Mouse (Mus musculus) hematopoietic multipotent progenitor cell, adult 10-12 weeks (in vitro differentiated cells): ENCODE results near the gene Cbarp. TPM values are rescaled to one million over a fixed set of nuclear protein-coding genes. Genes with fewer than 3 reads are reported as not detected.

Experiments
- polyA plus RNA-seq: library from polyadenylated mRNA; stranded (reverse); fragments of >175 nt; gene quantifications from 2 replicates; pipeline ENCODE4 v1.2.3, GENCODE M21; 2012; ENCODE audit warnings: low replicate concordance

Cbarp gene
- polyA plus RNA-seq, result 25.3 and 46.2 TPM in 2 replicates

GRCm38 (mm10) chr10:80140666-80141035, at the start of gene Cbarp:
Gene Cbarp (minus strand): TSS chr10:80140835.

GRCm38 (mm10) chr10:80179068-80180051, 38.7 kb upstream of the Cbarp start, which contains the start of gene Efna2:
Gene Efna2 (plus strand): TSS chr10:80179482.

GRCm38 (mm10) chr10:80172527-80173292, 32.1 kb upstream of the Cbarp start, which contains the start of gene 1600002K03Rik:
Gene 1600002K03Rik (plus strand): TSS chr10:80172944.

GRCm38 (mm10) chr10:80165392-80166128, 24.9 kb upstream of the Cbarp start, which contains the start of gene Cirbp:
Gene Cirbp (plus strand): TSS chr10:80165985.

GRCm38 (mm10) chr10:80147719-80148601, 7.3 kb upstream of the Cbarp start, which contains the start of gene Midn:
Gene Midn (plus strand): TSS chr10:80148272.

GRCm38 (mm10) chr10:80138553-80139438, 1.8 kb downstream of the Cbarp start, which contains the start of gene Atp5d:
Gene Atp5d (plus strand): TSS chr10:80138632.

GRCm38 (mm10) chr10:80115290-80115943, 25.2 kb downstream of the Cbarp start, which contains the start of gene Stk11:
Gene Stk11 (plus strand): TSS chr10:80115803.

GRCm38 (mm10) chr10:80105460-80105859, 35.2 kb downstream of the Cbarp start, which contains the start of gene Sbno2:
Gene Sbno2 (minus strand): TSS chr10:80105571.

Other genes starting within 250 kb of the Cbarp start
- not detected in 2 replicates for gene Cfd, start 250.0 kb downstream of the Cbarp start, polyA plus RNA-seq
- gene Med16, start 231.9 kb downstream of the Cbarp start, polyA plus RNA-seq, result 45.3 and 64.9 TPM in 2 replicates
- 0.88 TPM in 1 of 2 replicates, not detected in the other for gene Gm26602, start 230.0 kb downstream of the Cbarp start, polyA plus RNA-seq
- gene Kiss1r, start 223.9 kb downstream of the Cbarp start, polyA plus RNA-seq, result 1.2 and 3.0 TPM in 2 replicates
- gene R3hdm4, start 219.6 kb downstream of the Cbarp start, polyA plus RNA-seq, result 194 and 217 TPM in 2 replicates
- gene Arid3a, start 213.8 kb downstream of the Cbarp start, polyA plus RNA-seq, result 90.3 and 327 TPM in 2 replicates
- 29.7 and 32.3 TPM in 2 replicates for gene Wdr18, start 180.7 kb downstream of the Cbarp start, polyA plus RNA-seq
- gene Grin3b, start 170.1 kb downstream of the Cbarp start, polyA plus RNA-seq, result 0.17 and 0.43 TPM in 2 replicates
- 311 and 927 TPM in 2 replicates for gene Tmem259, start 156.5 kb downstream of the Cbarp start, polyA plus RNA-seq
- 876 and 1,258 TPM in 2 replicates for gene Cnn2, start 152.3 kb downstream of the Cbarp start, polyA plus RNA-seq
- 42.0 and 76.1 TPM in 2 replicates for gene Abca7, start 144.3 kb downstream of the Cbarp start, polyA plus RNA-seq
- 660 and 1,623 TPM in 2 replicates for gene Arhgap45, start 124.2 kb downstream of the Cbarp start, polyA plus RNA-seq
- gene Polr2e, start 101.0 kb downstream of the Cbarp start, polyA plus RNA-seq, result 68.4 and 166 TPM in 2 replicates
- gene Gpx4, start 93.7 kb downstream of the Cbarp start, polyA plus RNA-seq, result 298 and 797 TPM in 2 replicates
- gene Sbno2, start 35.3 kb downstream of the Cbarp start, polyA plus RNA-seq, result 99.1 and 152 TPM in 2 replicates
- gene Stk11, start 25.0 kb downstream of the Cbarp start, polyA plus RNA-seq, result 99.1 and 132 TPM in 2 replicates
- gene Atp5d, start 2.2 kb downstream of the Cbarp start, polyA plus RNA-seq, result 650 and 864 TPM in 2 replicates
- 365 and 523 TPM in 2 replicates for gene Midn, start 7.4 kb upstream of the Cbarp start, polyA plus RNA-seq
- gene Cirbp, start 25.1 kb upstream of the Cbarp start, polyA plus RNA-seq, result 157 and 188 TPM in 2 replicates
- 6.8 and 15.3 TPM in 2 replicates for gene 1600002K03Rik, start 32.1 kb upstream of the Cbarp start, polyA plus RNA-seq
- gene Efna2, start 38.6 kb upstream of the Cbarp start, polyA plus RNA-seq, result 1.4 and 2.8 TPM in 2 replicates
- 36.6 and 116 TPM in 2 replicates for gene Mum1, start 85.6 kb upstream of the Cbarp start, polyA plus RNA-seq
- gene Ndufs7, start 108.3 kb upstream of the Cbarp start, polyA plus RNA-seq, result 141 and 175 TPM in 2 replicates
- 1.6 and 3.6 TPM in 2 replicates for gene Gamt, start 120.2 kb upstream of the Cbarp start, polyA plus RNA-seq
- 294 and 420 TPM in 2 replicates for gene Dazap1, start 120.7 kb upstream of the Cbarp start, polyA plus RNA-seq
- gene Rps15, start 151.6 kb upstream of the Cbarp start, polyA plus RNA-seq, result 1,574 and 8,825 TPM in 2 replicates
- 0.78 and 1.1 TPM in 2 replicates for gene Apc2, start 155.1 kb upstream of the Cbarp start, polyA plus RNA-seq
- 60.0 and 110 TPM in 2 replicates for gene 2310011J03Rik, start 179.7 kb upstream of the Cbarp start, polyA plus RNA-seq
- 8.5 and 14.2 TPM in 2 replicates for gene Pcsk4, start 188.7 kb upstream of the Cbarp start, polyA plus RNA-seq
- gene Reep6, start 189.1 kb upstream of the Cbarp start, polyA plus RNA-seq, result 4.6 and 5.4 TPM in 2 replicates
- 0.74 and 1.1 TPM in 2 replicates for gene Adamtsl5, start 207.6 kb upstream of the Cbarp start, polyA plus RNA-seq
- gene Plk5, start 215.6 kb upstream of the Cbarp start, polyA plus RNA-seq, result not detected in 2 replicates
- 21.9 and 48.1 TPM in 2 replicates for gene Mex3d, start 246.8 kb upstream of the Cbarp start, polyA plus RNA-seq